Mouse (Mus musculus): ENCODE results near the gene Atg7.

GRCm38 (mm10) chr6:114842863-114843262 is 200.0 kb downstream of the Atg7 start:
- TF ChIP-seq POLR2A (IDR thresholded peaks at IDR 0.05; ENCODE audit: extremely low read depth, insufficient read depth, low read length) (no peak), CTCF (IDR thresholded peaks at IDR 0.05; ENCODE audit: low read depth, low read length) (no peak)
